Mouse (Mus musculus) midbrain, embryonic 16.5 days (tissue): ENCODE data around the gene Eya2. TPM values are rescaled to one million over a fixed set of nuclear protein-coding genes. Genes with fewer than 3 reads are reported as not detected.

Experiments used
- ATAC-seq: fragments of 200-750 bp; cut with Nextera tagmentation; 2 replicates; pipeline ENCODE4 v1.8.0; 2017; ENCODE audit warnings: moderate TSS enrichment
- H3K27ac ChIP-seq: fragments of 300-500 bp; sonication (generic); 2 replicates; pipeline ENCODE4 v1.5.1; 2014; ENCODE audit warnings: mild to moderate bottlenecking, low read length, mixed read lengths
- H3K27me3 ChIP-seq: fragments of 300-500 bp; sonication (generic); 2 replicates; pipeline ENCODE4 v1.6.1; 2014; ENCODE audit warnings: low read depth, low read length, mixed read lengths; ENCODE audit not compliant: control insufficient read depth, insufficient read depth
- H3K36me3 ChIP-seq: fragments of 300-500 bp; sonication (generic); 2 replicates; pipeline ENCODE4 v1.6.1; 2014; ENCODE audit warnings: mild to moderate bottlenecking, low read length, moderate library complexity, mixed read lengths; ENCODE audit not compliant: control insufficient read depth, insufficient read depth
- H3K4me1 ChIP-seq: fragments of 300-500 bp; sonication (generic); 2 replicates; pipeline ENCODE4 v1.6.1; 2014; ENCODE audit warnings: mild to moderate bottlenecking, low read length, mixed read lengths; ENCODE audit not compliant: control insufficient read depth, insufficient read depth
- H3K4me2 ChIP-seq: fragments of 300-500 bp; sonication (generic); 2 replicates; pipeline ENCODE4 v1.6.1; 2014; ENCODE audit warnings: mild to moderate bottlenecking, low read length, mixed read lengths
- H3K4me3 ChIP-seq: fragments of 300-500 bp; sonication (generic); 2 replicates; pipeline ENCODE4 v1.5.1; 2014; ENCODE audit warnings: low read depth, mild to moderate bottlenecking, low read length, moderate library complexity, mixed read lengths
- H3K9ac ChIP-seq: fragments of 300-500 bp; sonication (generic); 2 replicates; pipeline ENCODE4 v1.6.1; 2014; ENCODE audit warnings: low read depth, low read length, mixed read lengths
- H3K9me3 ChIP-seq: fragments of 300-500 bp; sonication (generic); replicated peaks from 2 replicates; pipeline ENCODE4 v1.6.1; 2014; ENCODE audit warnings: mild to moderate bottlenecking, low read length, mixed read lengths; ENCODE audit not compliant: control insufficient read depth, poor library complexity, severe bottlenecking
- WGBS: fragments of 180-500 bp; shearing (Covaris S2); extraction: QIAGEN DNeasy Blood & Tissue Kit; methylation state at CpG from one replicate; pipeline ENCODE4 v1.1.7; 2014; 5-methylcytosine and 5-hydroxymethylcytosine counted together
- polyA plus RNA-seq: library from polyadenylated mRNA; unstranded; fragments of >200 nt; fragmentation: Nextera tagmentation; extraction: Ambion mirVana; gene quantifications from 2 replicates; pipeline ENCODE4 v1.2.1, GENCODE M21; 2015

Eya2 gene
- polyA plus RNA-seq, 1 experiment from 2014 or later, result 3.6 TPM

- no peak overlapping the region for H3K9ac ChIP-seq
- no peaks in the 10 kb centered on the region for H3K9me3 ChIP-seq
- 83% methylated on average over 11 of the region's 11 CpGs for WGBS
- no peaks in the 10 kb centered on the region for H3K27me3 ChIP-seq
- ATAC-seq, result no peak
- no peak overlapping the region for H3K4me3 ChIP-seq
- no peak overlapping the region for H3K4me2 ChIP-seq
- no peak overlapping the region for H3K27ac ChIP-seq
- H3K36me3 ChIP-seq, result no peaks in the 10 kb centered on the region
- H3K4me1 ChIP-seq, result peaks cover 8% of the 10 kb centered on the region; the same call in 1 of the 2 replicates
These were observed 56.2 kb downstream of the Eya2 start for GRCm38 (mm10) chr2:165651031-165651430.

- no peak overlapping the region for H3K9ac ChIP-seq
- peaks cover 13% of the 10 kb centered on the region; the same call in 1 of the 2 replicates for H3K4me1 ChIP-seq
- 75% methylated on average over 6 of the region's 6 CpGs for WGBS
- H3K27me3 ChIP-seq, result no peaks in the 10 kb centered on the region
- ATAC-seq, result no peak
- H3K4me3 ChIP-seq, result no peak overlapping the region
- H3K4me2 ChIP-seq, result no peak overlapping the region
- H3K27ac ChIP-seq, result no peak overlapping the region
- H3K36me3 ChIP-seq, result no peaks in the 10 kb centered on the region
- H3K9me3 ChIP-seq, result no peaks in the 10 kb centered on the region
These were observed 57.4 kb downstream of the Eya2 start for GRCm38 (mm10) chr2:165652281-165652680.

GRCm38 (mm10) chr2:165653001-165653921, 58.4 kb downstream of the Eya2 start:
- ATAC-seq, result no peak
- Histone ChIP-seq H3K27me3 (no peaks in the 10 kb centered on the region), H3K4me2 (no peak overlapping the region), H3K4me1 (peaks cover 13% of the 10 kb centered on the region; the same call in 1 of the 2 replicates), H3K4me3 (no peak overlapping the region), H3K9ac (no peak overlapping the region), H3K36me3 (no peaks in the 10 kb centered on the region), H3K27ac (no peak overlapping the region), H3K9me3 (no peaks in the 10 kb centered on the region)
- 50% methylated on average over 14 of the region's 14 CpGs for WGBS

- no peaks in the 10 kb centered on the region for H3K9me3 ChIP-seq
- peaks cover 13% of the 10 kb centered on the region; the same call in 1 of the 2 replicates for H3K4me1 ChIP-seq
These were observed 59.3 kb downstream of the Eya2 start for GRCm38 (mm10) chr2:165654151-165654550.

GRCm38 (mm10) chr2:165654696-165655491, 60.1 kb downstream of the Eya2 start:
- Histone ChIP-seq H3K36me3 (no peaks in the 10 kb centered on the region), H3K4me1 (peaks cover 13% of the 10 kb centered on the region; the same call in 1 of the 2 replicates), H3K9ac (no peak overlapping the region), H3K27me3 (no peaks in the 10 kb centered on the region), H3K9me3 (no peaks in the 10 kb centered on the region), H3K4me3 (no peak overlapping the region), H3K4me2 (no peak overlapping the region), H3K27ac (no peak overlapping the region)
- no peak for ATAC-seq
- 83% methylated on average over 10 of the region's 10 CpGs for WGBS

More at GRCm38 (mm10) chr2:165654151-165654550, 59.3 kb downstream of the Eya2 start:
- H3K4me3 ChIP-seq, result no peak overlapping the region
- H3K27ac ChIP-seq, result no peak overlapping the region
- H3K36me3 ChIP-seq, result no peaks in the 10 kb centered on the region
- no peaks in the 10 kb centered on the region for H3K27me3 ChIP-seq
- no peak overlapping the region for H3K9ac ChIP-seq
- no peak overlapping the region for H3K4me2 ChIP-seq
- ATAC-seq, result no peak
- 49% methylated on average over 9 of the region's 9 CpGs for WGBS

GRCm38 (mm10) chr2:165656541-165656940, 61.7 kb downstream of the Eya2 start:
- no peak for ATAC-seq
- H3K9me3 ChIP-seq, result no peaks in the 10 kb centered on the region
- H3K27ac ChIP-seq, result 0 out of 2 replicates have a peak overlapping the region, but pooled peaks have one; percentile 5
- no peaks in the 10 kb centered on the region for H3K27me3 ChIP-seq
- no peak overlapping the region for H3K9ac ChIP-seq
- peaks cover 13% of the 10 kb centered on the region; the same call in 1 of the 2 replicates for H3K4me1 ChIP-seq
- peak overlapping the region; percentile 7; the same call in 1 of the 2 replicates for H3K4me2 ChIP-seq
- H3K4me3 ChIP-seq, result no peak overlapping the region
- 71% methylated on average over 4 of the region's 4 CpGs for WGBS
- H3K36me3 ChIP-seq, result no peaks in the 10 kb centered on the region

- 40% methylated on average over 6 of the region's 6 CpGs for WGBS
- Histone ChIP-seq H3K9ac (0 out of 2 replicates have a peak overlapping the region, but pooled peaks have one; percentile 23), H3K36me3 (no peaks in the 10 kb centered on the region), H3K27ac (0 out of 2 replicates have a peak overlapping the region, but pooled peaks have one; percentile 5), H3K4me3 (no peak overlapping the region), H3K4me1 (peaks cover 13% of the 10 kb centered on the region; the same call in 1 of the 2 replicates), H3K9me3 (no peaks in the 10 kb centered on the region), H3K4me2 (peak overlapping the region; percentile 7), H3K27me3 (no peaks in the 10 kb centered on the region)
- ATAC-seq, result peak; percentile 39; the same call in 1 of the 2 replicates
These were observed 62.1 kb downstream of the Eya2 start for GRCm38 (mm10) chr2:165656956-165657355.

- Histone ChIP-seq H3K9me3 (no peaks in the 10 kb centered on the region), H3K4me1 (peaks cover 5% of the 10 kb centered on the region; the same call in 1 of the 2 replicates), H3K36me3 (no peaks in the 10 kb centered on the region), H3K27ac (no peak overlapping the region), H3K9ac (no peak overlapping the region), H3K27me3 (no peaks in the 10 kb centered on the region), H3K4me3 (no peak overlapping the region), H3K4me2 (no peak overlapping the region)
- 78% methylated on average over 5 of the region's 5 CpGs for WGBS
- ATAC-seq, result no peak
These were observed 64.7 kb downstream of the Eya2 start for GRCm38 (mm10) chr2:165659552-165659951.
